Mouse (Mus musculus) adrenal gland, postnatal 14 days (tissue): ENCODE data around the gene Pknox2. TPM values are rescaled to one million over a fixed set of nuclear protein-coding genes. Genes with fewer than 3 reads are reported as not detected.
A peak's percentile ranks its signal among the peaks of the same experiment; 100 is the strongest.

Experiments used
- DNase-seq: peaks from one replicate; pipeline ENCODE4 v3.0.0; 2021; ENCODE audit warnings: mixed read lengths
- total RNA-seq: library from RNA; stranded (reverse); gene quantifications from 2 replicates; pipeline ENCODE4 v1.2.3, GENCODE M21; 2021

The Pknox2 gene
- total RNA-seq, 1 experiment from 2014 or later, result 3.4 TPM

GRCm38 (mm10) chr9:37051669-37052068 is 95.5 kb downstream of the Pknox2 start:
- no peak for DNase-seq

- peak; percentile 49 for DNase-seq
Measured at GRCm38 (mm10) chr9:37047490-37047889, 99.7 kb downstream of the Pknox2 start.

- no peak for DNase-seq
Measured at GRCm38 (mm10) chr9:37045875-37046274, 101.3 kb downstream of the Pknox2 start.

GRCm38 (mm10) chr9:37044165-37044564 is 103.0 kb downstream of the Pknox2 start:
- DNase-seq, result no peak

DNA sequence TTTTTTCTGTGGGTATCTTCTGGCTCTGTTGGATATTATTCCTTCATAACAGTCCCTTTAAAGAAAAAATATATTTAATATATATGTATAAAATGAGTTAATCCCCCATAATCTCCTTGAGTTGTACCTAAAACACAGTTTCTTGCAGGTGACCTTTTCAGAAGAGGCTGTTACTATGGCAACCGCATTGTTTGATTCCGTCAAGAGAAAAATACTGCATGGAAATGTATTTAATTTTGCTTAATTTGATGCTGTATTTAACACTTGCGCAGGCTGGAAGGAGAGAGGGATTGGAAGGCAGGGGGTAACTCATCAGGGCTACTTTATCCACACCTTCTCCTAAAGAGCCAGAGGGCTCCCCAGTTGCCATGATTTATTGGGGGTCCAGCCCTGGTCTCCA is 108.3 kb downstream of the Pknox2 start:
- no peak for DNase-seq

DNA sequence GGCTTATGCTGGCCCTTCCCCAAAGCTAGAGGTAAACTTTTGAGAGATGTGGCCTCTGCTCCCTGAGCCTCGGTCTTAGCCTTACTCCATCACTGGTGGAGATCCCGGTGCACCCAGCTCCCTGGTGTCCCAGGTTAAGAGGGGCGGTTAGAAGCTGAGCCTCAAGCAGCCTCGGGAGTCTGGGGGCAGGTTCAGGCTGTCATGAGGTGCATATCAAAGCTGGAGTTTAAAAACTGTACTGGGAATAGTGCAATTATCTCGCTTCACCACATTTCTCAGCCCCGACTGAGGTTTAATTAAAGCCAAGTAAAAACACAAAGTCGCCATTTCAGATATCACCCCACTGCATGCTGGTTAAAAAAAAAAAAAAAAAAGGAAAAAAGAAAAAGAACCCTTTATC is 108.8 kb downstream of the Pknox2 start:
- DNase-seq, result no peak

GRCm38 (mm10) chr9:37037405-37037804 is 109.8 kb downstream of the Pknox2 start:
- no peak for DNase-seq

GRCm38 (mm10) chr9:37035248-37035647 is 112.0 kb downstream of the Pknox2 start:
- no peak for DNase-seq

GRCm38 (mm10) chr9:37034316-37034715 is 112.9 kb downstream of the Pknox2 start:
- no peak for DNase-seq

- DNase-seq, result no peak
Measured at GRCm38 (mm10) chr9:37030347-37031213, 116.6 kb downstream of the Pknox2 start.

- DNase-seq, result no peak
Measured at GRCm38 (mm10) chr9:37029811-37030346, 117.3 kb downstream of the Pknox2 start.

GRCm38 (mm10) chr9:37027825-37028575 is 119.2 kb downstream of the Pknox2 start:
- DNase-seq, result no peak

- DNase-seq, result no peak
Measured at GRCm38 (mm10) chr9:37025913-37026312, 121.3 kb downstream of the Pknox2 start.

GRCm38 (mm10) chr9:37021586-37022230 is 125.5 kb downstream of the Pknox2 start:
- DNase-seq, result no peak

DNA sequence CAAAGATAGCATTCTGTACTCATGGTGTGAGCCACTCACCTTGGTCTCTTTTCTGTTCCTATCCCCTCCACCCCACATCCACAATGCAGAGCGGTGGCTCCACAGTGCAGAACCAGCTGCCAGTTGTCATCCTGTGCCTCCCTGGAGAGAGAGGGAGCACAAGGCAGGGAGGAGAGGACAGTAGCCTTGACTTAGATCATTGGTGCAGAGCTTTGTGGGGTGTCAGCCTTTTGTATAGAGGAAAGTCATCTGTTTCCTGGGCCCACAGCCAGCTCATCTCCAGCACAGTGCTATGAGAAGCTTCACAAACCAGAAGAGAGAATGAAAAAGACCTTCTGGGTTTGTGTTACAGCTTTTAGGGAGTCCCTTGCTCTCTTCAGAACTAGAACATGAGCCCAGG is 129.1 kb downstream of the Pknox2 start:
- no peak for DNase-seq

DNA sequence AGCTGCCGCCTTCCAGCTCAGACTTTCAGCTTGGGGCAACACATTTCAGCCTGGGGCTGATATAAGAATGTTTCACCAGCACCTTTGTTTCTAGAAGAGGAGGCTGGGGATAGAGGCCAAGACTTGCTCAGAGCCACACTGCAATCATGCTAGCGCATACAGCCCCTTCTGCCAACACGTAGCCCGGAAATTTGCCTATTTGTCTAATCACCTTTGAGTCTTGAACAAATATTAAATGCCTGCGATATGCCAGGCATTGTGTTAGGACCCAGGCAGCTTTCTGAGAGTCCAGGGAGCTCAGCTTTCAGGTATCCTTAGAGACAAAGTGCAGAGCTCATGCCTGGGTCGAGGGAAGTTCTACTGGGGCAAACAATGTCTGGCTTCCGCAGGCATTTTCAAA is 130.0 kb downstream of the Pknox2 start:
- no peak for DNase-seq

DNA sequence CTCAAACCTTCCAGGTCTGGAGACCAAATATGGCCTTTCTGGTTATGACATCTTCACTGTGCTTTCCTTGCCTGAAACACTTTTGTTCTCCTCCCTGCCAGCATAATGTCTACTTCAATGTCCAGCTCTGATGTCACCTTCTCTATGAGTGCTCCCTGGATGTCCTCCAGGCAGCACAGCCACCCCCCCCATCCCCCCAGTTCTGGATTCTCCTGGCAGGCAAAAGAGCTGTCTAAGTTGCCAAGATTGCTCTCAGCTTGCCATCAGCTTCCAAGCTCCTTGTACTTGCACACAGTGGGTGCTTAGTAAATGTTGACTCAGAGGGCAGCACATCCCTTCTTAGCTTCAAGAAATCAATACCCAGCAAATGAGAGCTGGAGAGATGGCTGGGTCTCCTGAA is 131.0 kb downstream of the Pknox2 start:
- no peak for DNase-seq

GRCm38 (mm10) chr9:37013565-37013964 is 133.6 kb downstream of the Pknox2 start:
- no peak for DNase-seq

GRCm38 (mm10) chr9:37008090-37008489 is 139.1 kb downstream of the Pknox2 start:
- peak; percentile 33 for DNase-seq

GRCm38 (mm10) chr9:37004676-37005075 is 142.5 kb downstream of the Pknox2 start:
- DNase-seq, result no peak

GRCm38 (mm10) chr9:37001935-37002535 is 145.2 kb downstream of the Pknox2 start:
- no peak for DNase-seq

- no peak for DNase-seq
Measured at GRCm38 (mm10) chr9:36999393-36999792, 147.8 kb downstream of the Pknox2 start.
